Mouse (Mus musculus): ENCODE measurements around the gene Pck1.

The Pck1 gene

DNA sequence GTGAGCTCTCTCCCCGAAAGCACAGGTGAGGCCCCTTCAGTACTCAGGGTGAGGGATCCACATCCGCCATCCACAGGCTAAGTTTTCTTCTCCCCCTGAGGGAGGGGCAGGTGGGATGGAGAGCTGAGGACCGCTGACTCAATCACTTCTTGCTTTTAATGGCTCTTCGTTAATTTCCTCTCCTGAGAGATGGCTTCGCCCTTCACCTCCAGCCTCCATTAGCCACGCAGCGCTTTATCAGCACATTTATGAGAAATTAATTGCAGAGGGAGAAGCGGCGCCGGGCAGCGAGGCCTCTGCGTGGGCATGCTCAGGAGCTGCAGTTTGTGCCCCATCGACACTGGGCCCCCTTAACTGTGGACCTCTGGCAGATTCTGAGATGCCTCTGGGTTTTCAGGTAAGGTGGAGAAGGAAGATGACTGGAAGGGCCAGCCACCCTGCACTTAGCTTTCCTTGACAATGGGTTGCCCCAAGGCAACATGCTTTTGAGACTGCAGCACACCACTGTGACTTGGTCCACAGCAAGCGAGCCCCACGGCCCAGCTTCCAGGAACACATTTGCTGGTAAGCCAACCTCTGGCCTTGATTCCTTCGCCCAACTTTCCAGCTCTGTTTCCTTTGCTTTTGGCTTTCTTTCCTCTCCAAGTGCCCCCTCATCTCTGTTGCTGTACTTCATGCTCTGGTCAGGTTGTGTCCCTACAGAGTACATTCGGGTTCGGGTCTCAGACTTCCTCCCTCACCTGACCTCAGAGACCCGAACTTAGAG lies 50.3 kb downstream of the Pck1 start:
- DNase-seq (ENCODE audit: extremely low read depth, insufficient read length, low spot score) = no peak

DNA sequence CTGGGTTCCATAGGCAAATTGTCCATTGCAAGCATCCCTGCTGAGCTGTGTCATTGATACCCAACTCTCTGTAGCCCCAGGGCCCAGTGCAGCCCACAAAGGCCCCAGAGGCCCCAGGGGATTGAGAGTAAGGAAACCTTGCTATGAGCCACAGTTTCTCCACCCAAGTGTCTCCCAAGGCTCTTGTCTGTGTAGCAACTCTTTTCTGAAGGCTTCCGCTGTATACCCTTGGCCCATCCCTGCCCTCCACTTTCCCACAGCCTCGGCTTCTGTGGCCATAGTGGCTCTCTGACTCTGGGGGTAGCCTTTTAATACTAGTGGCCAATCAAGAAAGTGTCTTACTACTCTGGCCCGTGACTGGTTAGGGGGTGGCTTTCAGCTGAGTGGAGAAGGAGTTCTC lies 50.9 kb downstream of the Pck1 start:
- DNase-seq (ENCODE audit: extremely low read depth, insufficient read length, low spot score) = no peak

- DNase-seq (ENCODE audit: extremely low read depth, insufficient read length, low spot score) = no peak
Measured at GRCm38 (mm10) chr2:173204671-173205070, 51.8 kb downstream of the Pck1 start.

DNA sequence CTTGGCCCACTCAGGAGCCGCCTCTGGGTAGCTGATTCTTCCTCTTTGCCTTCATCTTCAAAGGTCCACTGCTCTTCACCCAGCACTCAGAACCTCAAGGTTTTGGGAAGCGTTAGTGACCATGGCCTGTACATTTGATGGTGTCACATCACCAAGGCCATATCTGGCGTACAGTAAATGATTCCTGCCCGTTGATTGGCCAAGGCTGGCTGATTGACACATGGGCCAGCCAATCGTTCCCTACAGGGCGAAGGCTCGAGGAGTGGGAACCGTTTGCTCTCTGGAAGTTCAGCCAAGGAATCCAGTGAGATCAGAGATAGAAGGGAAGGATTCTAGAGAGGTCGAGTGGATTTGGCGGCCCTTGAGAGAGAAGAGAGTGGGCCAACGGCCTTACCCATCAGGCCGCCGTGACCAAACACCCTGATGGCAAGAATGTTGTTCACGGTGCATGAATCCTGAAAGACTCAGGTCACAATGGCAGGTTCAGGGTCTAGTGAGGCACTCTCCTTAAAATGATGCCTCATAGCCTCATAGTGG lies 52.8 kb downstream of the Pck1 start:
- no peak for DNase-seq (ENCODE audit: extremely low read depth, insufficient read length, low spot score)

- DNase-seq (ENCODE audit: extremely low read depth, insufficient read length, low spot score) = no peak
Measured at GRCm38 (mm10) chr2:173207051-173207450, 54.2 kb downstream of the Pck1 start.

Measured in 3134 (cell line).